Mouse (Mus musculus) c-Kit-positive CD71-negative TER-119-negative erythroid progenitor cells, embryonic 14.5 days (primary cell): Measurements from ENCODE around the gene Fem1a.
A peak's percentile ranks its signal among the peaks of the same experiment; 100 is the strongest.
"Not testable (repeated sequence)": the region's sequence is repeated elsewhere in the genome, so short reads cannot be mapped to it uniquely, and the experiment has no call there.

Experiments used
- DNase-seq: peaks from one replicate; pipeline ENCODE4 v3.0.0-alpha.2; 2013; ENCODE audit warnings: low read depth

The Fem1a gene

GRCm38 (mm10) chr17:56255863-56256238, 759 bp upstream of the Fem1a start:
- DNase-seq = peak; percentile 98

GRCm38 (mm10) chr17:56257181-56257894, 728 bp downstream of the Fem1a start:
- no peak for DNase-seq

GRCm38 (mm10) chr17:56258269-56258668, 1.7 kb downstream of the Fem1a start:
- DNase-seq = not testable (repeated sequence)

- not testable (repeated sequence) for DNase-seq
These were observed 2.2 kb downstream of the Fem1a start for GRCm38 (mm10) chr17:56258812-56259211.

- DNase-seq = no peak
These were observed 2.9 kb downstream of the Fem1a start for GRCm38 (mm10) chr17:56259301-56260037.

- no peak for DNase-seq
These were observed 4.6 kb downstream of the Fem1a start for GRCm38 (mm10) chr17:56261166-56261565.

- no peak for DNase-seq
These were observed 6.1 kb downstream of the Fem1a start for GRCm38 (mm10) chr17:56262645-56263094.

- peak; percentile 82 for DNase-seq
These were observed 7.4 kb downstream of the Fem1a start for GRCm38 (mm10) chr17:56264020-56264419.

- no peak for DNase-seq
These were observed 8.4 kb downstream of the Fem1a start for GRCm38 (mm10) chr17:56265011-56265410.

- DNase-seq = no peak
These were observed 9.3 kb downstream of the Fem1a start for GRCm38 (mm10) chr17:56265869-56266268.

GRCm38 (mm10) chr17:56266271-56266670, 9.7 kb downstream of the Fem1a start:
- DNase-seq = no peak

- DNase-seq = no peak
These were observed 12.6 kb downstream of the Fem1a start for GRCm38 (mm10) chr17:56269153-56269630.

GRCm38 (mm10) chr17:56269741-56270140, 13.1 kb downstream of the Fem1a start:
- no peak for DNase-seq

- no peak for DNase-seq
These were observed 15.1 kb downstream of the Fem1a start for GRCm38 (mm10) chr17:56271609-56272253.

GRCm38 (mm10) chr17:56272644-56273043, 16.0 kb downstream of the Fem1a start:
- DNase-seq = no peak

GRCm38 (mm10) chr17:56273482-56273881, 16.9 kb downstream of the Fem1a start:
- DNase-seq = no peak

GRCm38 (mm10) chr17:56273986-56274385, 17.4 kb downstream of the Fem1a start:
- DNase-seq = no peak

GRCm38 (mm10) chr17:56275842-56276480, 19.4 kb downstream of the Fem1a start:
- no peak for DNase-seq

- DNase-seq = peak; percentile 96
These were observed 20.3 kb downstream of the Fem1a start, which contains the start of gene Ticam1 for GRCm38 (mm10) chr17:56276643-56277566. TSS of gene Ticam1 (minus strand) at chr17:56276786.

- DNase-seq = no peak
These were observed 20.9 kb downstream of the Fem1a start for GRCm38 (mm10) chr17:56277567-56277893.

GRCm38 (mm10) chr17:56278340-56278739, 21.7 kb downstream of the Fem1a start:
- DNase-seq = no peak
